Mouse (Mus musculus) hindbrain, embryonic 10.5 days (tissue): Measurements from ENCODE around the gene Klhl25. TPM values are rescaled to one million over a fixed set of nuclear protein-coding genes. Genes with fewer than 3 reads are reported as not detected.
"Not testable (repeated sequence)": the region's sequence is repeated elsewhere in the genome, so short reads cannot be mapped to it uniquely, and the experiment has no call there.

Experiments used
- DNase-seq: peaks from one replicate; pipeline ENCODE4 v3.0.0-alpha.2; 2017; ENCODE audit warnings: low spot score
- H3K27ac ChIP-seq: fragments of 300-500 bp; sonication (generic); 2 replicates; pipeline ENCODE4 v1.5.1; 2016; ENCODE audit warnings: mild to moderate bottlenecking, moderate library complexity
- H3K27me3 ChIP-seq: fragments of 300-500 bp; sonication (generic); 2 replicates; pipeline ENCODE4 v1.6.1; 2016; ENCODE audit warnings: mild to moderate bottlenecking; ENCODE audit not compliant: poor library complexity, insufficient read depth, severe bottlenecking
- H3K36me3 ChIP-seq: fragments of 300-500 bp; sonication (generic); 2 replicates; pipeline ENCODE4 v1.6.1; 2016; ENCODE audit warnings: mild to moderate bottlenecking, moderate library complexity
- H3K4me1 ChIP-seq: fragments of 300-500 bp; sonication (generic); replicated peaks from 2 replicates; pipeline ENCODE4 v1.6.1; 2016; ENCODE audit warnings: mild to moderate bottlenecking
- H3K4me3 ChIP-seq: fragments of 300-500 bp; sonication (generic); 2 replicates; pipeline ENCODE4 v1.5.1; 2016; ENCODE audit warnings: mild to moderate bottlenecking, moderate library complexity
- H3K9me3 ChIP-seq: fragments of 300-500 bp; sonication (generic); 2 replicates; pipeline ENCODE4 v1.6.1; 2016; ENCODE audit warnings: mild to moderate bottlenecking, moderate library complexity
- WGBS: fragments of 180-500 bp; shearing (Covaris S2); methylation state at CpG from one replicate; pipeline ENCODE4 v1.1.7; 2016; 5-methylcytosine and 5-hydroxymethylcytosine counted together
- polyA plus RNA-seq: library from polyadenylated mRNA; unstranded; fragments of >200 nt; fragmentation: Nextera tagmentation; extraction: Ambion mirVana; gene quantifications from 2 replicates; pipeline ENCODE4 v1.2.1, GENCODE M21; 2016

Gene Klhl25
- polyA plus RNA-seq, 1 experiment from 2014 or later: 22.8 TPM

GRCm38 (mm10) chr7:75827357-75827756, 20.8 kb upstream of the Klhl25 start:
- no peak for DNase-seq
- Histone ChIP-seq H3K27ac (no peak overlapping the region), H3K4me3 (no peak overlapping the region), H3K27me3 (no peaks in the 10 kb centered on the region), H3K36me3 (no peaks in the 10 kb centered on the region), H3K9me3 (no peaks in the 10 kb centered on the region), H3K4me1 (peaks cover 4% of the 10 kb centered on the region; the same call in 1 of the 2 replicates)
- 90% methylated on average over 1 of the region's 1 CpGs for WGBS

- Histone ChIP-seq H3K9me3 (no peaks in the 10 kb centered on the region), H3K36me3 (no peaks in the 10 kb centered on the region), H3K4me1 (peaks cover 4% of the 10 kb centered on the region; the same call in 1 of the 2 replicates), H3K27me3 (no peaks in the 10 kb centered on the region), H3K4me3 (no peak overlapping the region), H3K27ac (no peak overlapping the region)
- WGBS: 39% methylated on average over 10 of the region's 10 CpGs
- peak; percentile 80 for DNase-seq
Measured at GRCm38 (mm10) chr7:75827850-75828249, 20.3 kb upstream of the Klhl25 start.

GRCm38 (mm10) chr7:75828536-75828935, 19.6 kb upstream of the Klhl25 start:
- no peak overlapping the region for H3K4me3 ChIP-seq
- no peak for DNase-seq
- H3K9me3 ChIP-seq: no peaks in the 10 kb centered on the region
- peaks cover 4% of the 10 kb centered on the region; the same call in 1 of the 2 replicates for H3K4me1 ChIP-seq
- H3K27me3 ChIP-seq: no peaks in the 10 kb centered on the region
- WGBS: 85% methylated on average over 5 of the region's 5 CpGs
- H3K36me3 ChIP-seq: no peaks in the 10 kb centered on the region
- no peak overlapping the region for H3K27ac ChIP-seq

- no peak for DNase-seq
- 69% methylated on average over 6 of the region's 6 CpGs for WGBS
Measured at GRCm38 (mm10) chr7:75830251-75831060, 17.7 kb upstream of the Klhl25 start.

GRCm38 (mm10) chr7:75833960-75834359, 14.2 kb upstream of the Klhl25 start:
- 74% methylated on average over 3 of the region's 4 CpGs for WGBS
- not testable (repeated sequence) for H3K9me3 ChIP-seq, DNase-seq, H3K27ac ChIP-seq, H3K27me3 ChIP-seq, H3K4me3 ChIP-seq, H3K4me1 ChIP-seq, H3K36me3 ChIP-seq

More at GRCm38 (mm10) chr7:75830251-75831060, 17.7 kb upstream of the Klhl25 start:
- Histone ChIP-seq H3K4me1 (peaks cover 4% of the 10 kb centered on the region; the same call in 1 of the 2 replicates), H3K36me3 (no peaks in the 10 kb centered on the region), H3K9me3 (no peaks in the 10 kb centered on the region), H3K27me3 (no peaks in the 10 kb centered on the region), H3K4me3 (no peak overlapping the region), H3K27ac (no peak overlapping the region)

GRCm38 (mm10) chr7:75834932-75835631, 13.0 kb upstream of the Klhl25 start:
- not testable (repeated sequence) for H3K4me3 ChIP-seq, H3K4me1 ChIP-seq, H3K36me3 ChIP-seq, H3K27ac ChIP-seq, DNase-seq, H3K9me3 ChIP-seq, H3K27me3 ChIP-seq
- 89% methylated on average over 4 of the region's 6 CpGs for WGBS

GRCm38 (mm10) chr7:75840071-75840470, 8.0 kb upstream of the Klhl25 start:
- no peaks in the 10 kb centered on the region for H3K27me3 ChIP-seq
- no peak overlapping the region for H3K27ac ChIP-seq
- WGBS: 93% methylated on average over 4 of the region's 4 CpGs
- no peak overlapping the region for H3K4me3 ChIP-seq
- no peaks in the 10 kb centered on the region for H3K9me3 ChIP-seq
- H3K36me3 ChIP-seq: no peaks in the 10 kb centered on the region
- no peaks in the 10 kb centered on the region for H3K4me1 ChIP-seq
- no peak for DNase-seq

GRCm38 (mm10) chr7:75842306-75842705, 5.8 kb upstream of the Klhl25 start:
- Histone ChIP-seq H3K27ac (no peak overlapping the region), H3K4me3 (no peak overlapping the region), H3K4me1 (0 out of 2 replicates have a peak, but pooled peaks cover under 1% of the 10 kb centered on the region), H3K27me3 (no peaks in the 10 kb centered on the region), H3K36me3 (no peaks in the 10 kb centered on the region), H3K9me3 (no peaks in the 10 kb centered on the region)
- no peak for DNase-seq
- 86% methylated on average over 3 of the region's 3 CpGs for WGBS

- H3K27ac ChIP-seq: no peak overlapping the region
- no peak overlapping the region for H3K4me3 ChIP-seq
- H3K9me3 ChIP-seq: no peaks in the 10 kb centered on the region
- peaks cover 18% of the 10 kb centered on the region for H3K4me1 ChIP-seq
- peaks cover 1% of the 10 kb centered on the region; the same call in 1 of the 2 replicates for H3K36me3 ChIP-seq
- no peaks in the 10 kb centered on the region for H3K27me3 ChIP-seq
- DNase-seq: no peak
- 92% methylated on average over 1 of the region's 1 CpGs for WGBS
Measured at GRCm38 (mm10) chr7:75845936-75846335, 2.2 kb upstream of the Klhl25 start.

- no peak for DNase-seq
- Histone ChIP-seq H3K9me3 (no peaks in the 10 kb centered on the region), H3K27ac (no peak overlapping the region), H3K36me3 (peaks cover 11% of the 10 kb centered on the region), H3K27me3 (no peaks in the 10 kb centered on the region), H3K4me3 (no peak overlapping the region), H3K4me1 (peaks cover 26% of the 10 kb centered on the region)
- 51% methylated on average over 7 of the region's 7 CpGs for WGBS
Measured at GRCm38 (mm10) chr7:75846942-75847341, 1.2 kb upstream of the Klhl25 start.

- Histone ChIP-seq H3K27ac (peak overlapping the region; percentile 96), H3K36me3 (peaks cover 15% of the 10 kb centered on the region), H3K9me3 (no peaks in the 10 kb centered on the region), H3K4me3 (peak overlapping the region; percentile 90), H3K27me3 (no peaks in the 10 kb centered on the region), H3K4me1 (peaks cover 31% of the 10 kb centered on the region)
- 10% methylated on average over 6 of the region's 6 CpGs for WGBS
- no peak for DNase-seq
Measured at GRCm38 (mm10) chr7:75847489-75847888, 621 bp upstream of the Klhl25 start.

GRCm38 (mm10) chr7:75848776-75849670, 913 bp downstream of the Klhl25 start:
- Histone ChIP-seq H3K4me1 (peaks cover 46% of the 10 kb centered on the region), H3K9me3 (no peaks in the 10 kb centered on the region), H3K27ac (peak overlapping the region; percentile 96), H3K27me3 (no peaks in the 10 kb centered on the region), H3K36me3 (peaks cover 15% of the 10 kb centered on the region), H3K4me3 (peak overlapping the region; percentile 90)
- DNase-seq: peak; percentile 63
- 1% methylated on average over 25 of the region's 25 CpGs for WGBS
